Mouse (Mus musculus): ENCODE results near the gene Trpd52l3. TPM values are rescaled to one million over a fixed set of nuclear protein-coding genes. Genes with fewer than 3 reads are reported as not detected.

Trpd52l3 gene
- polyA plus RNA-seq, 1 experiment, result not detected

DNA sequence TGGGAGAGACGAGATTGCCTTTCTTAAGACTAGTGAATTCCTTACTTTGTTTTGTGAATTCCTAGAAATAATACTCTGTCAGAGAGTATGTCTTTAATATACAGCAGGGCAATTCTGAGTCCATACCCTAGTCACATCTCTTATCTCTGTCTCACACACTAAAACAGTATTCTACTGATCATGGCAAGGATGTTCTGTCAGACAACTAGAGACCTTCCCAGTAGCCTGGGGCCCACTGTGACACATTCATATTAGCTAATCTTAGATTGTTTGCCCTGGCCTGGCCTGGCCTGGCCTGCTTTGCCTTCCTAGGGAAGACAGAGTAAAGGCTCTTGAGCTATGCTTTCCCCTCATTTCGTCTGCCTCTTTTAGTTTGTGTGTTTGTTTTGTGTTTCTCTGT is 47.0 kb downstream of the Trpd52l3 start:
- Histone ChIP-seq H3K4me3 (ENCODE audit: insufficient read depth, low read length) (no peak overlapping the region), H3K4me1 (ENCODE audit: control insufficient read depth, insufficient read depth, low read length) (peaks cover 10% of the 10 kb centered on the region), H3K27ac (ENCODE audit: insufficient read depth, low read depth, low read length) (no peak overlapping the region)
- TF ChIP-seq POLR2A (IDR thresholded peaks at IDR 0.05; ENCODE audit: borderline replicate concordance, low read depth, low read length) (no peak), CTCF (IDR thresholded peaks at IDR 0.05; ENCODE audit: low read depth, low read length) (no peak)

DNA sequence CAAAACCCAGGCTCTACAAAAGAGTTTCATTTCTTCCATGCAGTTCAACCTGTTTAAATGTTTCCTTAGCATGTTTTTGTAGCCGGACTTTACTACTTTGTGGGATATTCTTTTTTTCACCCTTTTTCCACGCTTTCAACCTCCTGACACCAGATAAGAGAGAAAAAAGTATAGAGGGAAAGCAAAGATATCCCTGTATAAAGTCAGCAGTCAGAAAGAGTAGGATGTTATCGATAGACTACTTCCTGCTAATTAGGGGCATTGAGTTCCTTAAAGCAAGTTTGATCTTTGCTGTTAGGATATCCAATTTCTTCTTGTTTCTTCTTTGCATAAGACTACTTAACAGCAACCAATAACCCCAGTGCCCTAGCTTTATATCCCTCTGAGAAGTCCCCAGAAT is 47.9 kb downstream of the Trpd52l3 start:
- no peak overlapping the region for H3K4me3 ChIP-seq (ENCODE audit: insufficient read depth, low read length)
- no peak for TF ChIP-seq CTCF (IDR thresholded peaks at IDR 0.05; ENCODE audit: low read depth, low read length)
- no peak for TF ChIP-seq POLR2A (IDR thresholded peaks at IDR 0.05; ENCODE audit: borderline replicate concordance, low read depth, low read length)
- H3K27ac ChIP-seq (ENCODE audit: insufficient read depth, low read depth, low read length), result no peak overlapping the region

DNA sequence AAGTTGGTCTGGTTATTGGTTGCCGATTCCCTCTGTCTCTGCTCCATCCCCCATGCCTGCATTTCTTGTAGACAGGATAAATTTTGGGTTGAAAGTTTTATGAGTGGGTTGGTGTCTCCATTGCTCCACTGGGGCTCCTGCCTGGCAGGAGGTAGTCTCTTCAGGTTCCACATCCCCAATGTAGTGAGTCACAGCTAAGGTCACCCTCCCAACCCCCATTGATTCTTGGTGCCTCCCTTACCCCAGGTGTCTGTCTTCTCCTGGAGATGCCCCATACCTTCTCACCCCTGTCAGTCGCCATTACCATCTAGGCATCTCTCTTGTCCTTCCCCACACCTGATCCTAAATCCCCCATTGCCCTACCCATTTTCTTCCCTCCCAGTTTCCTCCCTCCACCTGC is 50.6 kb downstream of the Trpd52l3 start:
- Histone ChIP-seq H3K4me1 (ENCODE audit: control insufficient read depth, insufficient read depth, low read length) (peaks cover 8% of the 10 kb centered on the region), H3K27ac (ENCODE audit: insufficient read depth, low read depth, low read length) (no peak overlapping the region)
- TF ChIP-seq POLR2A (IDR thresholded peaks at IDR 0.05; ENCODE audit: borderline replicate concordance, low read depth, low read length), result no peak
- no peak for TF ChIP-seq CTCF (IDR thresholded peaks at IDR 0.05; ENCODE audit: low read depth, low read length)

More for the DNA sequence above, 47.9 kb downstream of the Trpd52l3 start:
- peaks cover 10% of the 10 kb centered on the region for H3K4me1 ChIP-seq (ENCODE audit: control insufficient read depth, insufficient read depth, low read length)

More for the DNA sequence above, 50.6 kb downstream of the Trpd52l3 start:
- H3K4me3 ChIP-seq (ENCODE audit: insufficient read depth, low read length), result no peak overlapping the region

Other genes starting within 250 kb of the Trpd52l3 start
- 14.3 and 16.7 TPM in 2 replicates for gene 9930021J03Rik, start 197.8 kb upstream of the Trpd52l3 start, polyA plus RNA-seq (2012; ENCODE audit: insufficient read depth, insufficient read length, missing spikeins)
- gene Ranbp6, start 190.8 kb upstream of the Trpd52l3 start, polyA plus RNA-seq (2012; ENCODE audit: insufficient read depth, insufficient read length, missing spikeins), result 7.6 and 8.6 TPM in 2 replicates
- not detected in 2 replicates for gene Il33, start 78.7 kb upstream of the Trpd52l3 start, polyA plus RNA-seq (2012; ENCODE audit: insufficient read depth, insufficient read length, missing spikeins)
- 95.4 and 103 TPM in 2 replicates for gene Uhrf2, start 26.7 kb downstream of the Trpd52l3 start, polyA plus RNA-seq (2012; ENCODE audit: insufficient read depth, insufficient read length, missing spikeins)
- not detected in 2 replicates for gene Gldc, start 171.6 kb downstream of the Trpd52l3 start, polyA plus RNA-seq (2012; ENCODE audit: insufficient read depth, insufficient read length, missing spikeins)
- not detected in 2 replicates for gene Mbl2, start 229.2 kb downstream of the Trpd52l3 start, polyA plus RNA-seq (2012; ENCODE audit: insufficient read depth, insufficient read length, missing spikeins)

Data from bone marrow macrophage, adult 2 months (primary cell).